Mouse (Mus musculus): ENCODE data around the gene Scyl3. TPM values are rescaled to one million over a fixed set of nuclear protein-coding genes. Genes with fewer than 3 reads are reported as not detected.

The Scyl3 gene
- polyA plus RNA-seq, 1 experiment from 2014 or later = 10.9 TPM

GRCm38 (mm10) chr1:163929636-163930457 is 947 bp downstream of the Scyl3 start:
- Histone ChIP-seq H3K9ac (ENCODE audit: low read length) (peak overlapping the region; percentile 98), H3K4me3 (ENCODE audit: control insufficient read depth in 1 of 2, insufficient read depth in 1 of 2, low read depth in 1 of 2, low read length in 2 of 2) (peak overlapping the region; percentile 96 to 97), H3K4me1 (ENCODE audit: control insufficient read depth in 2 of 2, insufficient read depth in 2 of 2, low read length in 2 of 2) (peaks cover 4 to 14% of the 10 kb centered on the region in 2 experiments), H3K27me3 (ENCODE audit: control insufficient read depth, insufficient read depth, low read length) (no peaks in the 10 kb centered on the region), H3K4me2 (ENCODE audit: low read length) (peak overlapping the region; percentile 92), H3K27ac (replicated peaks in 1 of 2; ENCODE audit: control insufficient read depth in 1 of 2, insufficient read depth in 1 of 2, low read depth in 2 of 2, low read length in 2 of 2) (peak overlapping the region; percentile 69 to 80), H3K36me3 (ENCODE audit: control insufficient read depth, insufficient read depth, low read length) (peaks cover 20% of the 10 kb centered on the region), H3K9me3 (ENCODE audit: control insufficient read depth, low read length) (no peaks in the 10 kb centered on the region)
- under 1% methylated on average over 65 of the region's 77 CpGs for WGBS
- peak; percentile 91 for ATAC-seq (ENCODE audit: insufficient number of reproducible peaks, insufficient read depth, low FRiP score, low read depth)

- peak overlapping the region in 1 of 2 experiments; percentile 69; a peak in 2 of 4 replicates for H3K27ac ChIP-seq (replicated peaks in 1 of 2; ENCODE audit: control insufficient read depth in 1 of 2, insufficient read depth in 1 of 2, low read depth in 2 of 2, low read length in 2 of 2)
- no peak for ATAC-seq (ENCODE audit: insufficient number of reproducible peaks, insufficient read depth, low FRiP score, low read depth)
- no peaks in the 10 kb centered on the region for H3K27me3 ChIP-seq (ENCODE audit: control insufficient read depth, insufficient read depth, low read length)
- H3K9me3 ChIP-seq (ENCODE audit: control insufficient read depth, low read length) = no peaks in the 10 kb centered on the region
- H3K36me3 ChIP-seq (ENCODE audit: control insufficient read depth, insufficient read depth, low read length) = peaks cover 26% of the 10 kb centered on the region
- H3K4me2 ChIP-seq (ENCODE audit: low read length) = peak overlapping the region; percentile 92
- peaks cover 4 to 14% of the 10 kb centered on the region in 2 experiments for H3K4me1 ChIP-seq (ENCODE audit: control insufficient read depth in 2 of 2, insufficient read depth in 2 of 2, low read length in 2 of 2)
- WGBS = 2% methylated on average over 12 of the region's 12 CpGs
- peak overlapping the region; percentile 96 to 97 for H3K4me3 ChIP-seq (ENCODE audit: control insufficient read depth in 1 of 2, insufficient read depth in 1 of 2, low read depth in 1 of 2, low read length in 2 of 2)
- peak overlapping the region; percentile 98 for H3K9ac ChIP-seq (ENCODE audit: low read length)
These were observed 1.5 kb downstream of the Scyl3 start for GRCm38 (mm10) chr1:163930458-163930794.

GRCm38 (mm10) chr1:163931801-163932200 is 2.9 kb downstream of the Scyl3 start:
- no peak for ATAC-seq (ENCODE audit: insufficient number of reproducible peaks, insufficient read depth, low FRiP score, low read depth)
- no peak overlapping the region for H3K27ac ChIP-seq (replicated peaks in 1 of 2; ENCODE audit: control insufficient read depth in 1 of 2, insufficient read depth in 1 of 2, low read depth in 2 of 2, low read length in 2 of 2)
- no peaks in the 10 kb centered on the region for H3K9me3 ChIP-seq (ENCODE audit: control insufficient read depth, low read length)
- H3K36me3 ChIP-seq (ENCODE audit: control insufficient read depth, insufficient read depth, low read length) = peaks cover 39% of the 10 kb centered on the region
- H3K4me3 ChIP-seq (ENCODE audit: control insufficient read depth in 1 of 2, insufficient read depth in 1 of 2, low read depth in 1 of 2, low read length in 2 of 2) = no peak overlapping the region
- H3K9ac ChIP-seq (ENCODE audit: low read length) = no peak overlapping the region
- peaks cover 4 to 14% of the 10 kb centered on the region in 2 experiments for H3K4me1 ChIP-seq (ENCODE audit: control insufficient read depth in 2 of 2, insufficient read depth in 2 of 2, low read length in 2 of 2)
- no peak overlapping the region for H3K4me2 ChIP-seq (ENCODE audit: low read length)
- WGBS = 79% methylated on average over 8 of the region's 8 CpGs
- H3K27me3 ChIP-seq (ENCODE audit: control insufficient read depth, insufficient read depth, low read length) = no peaks in the 10 kb centered on the region

GRCm38 (mm10) chr1:163934591-163934990 is 5.7 kb downstream of the Scyl3 start:
- Histone ChIP-seq H3K9ac (ENCODE audit: low read length) (no peak overlapping the region), H3K36me3 (ENCODE audit: control insufficient read depth, insufficient read depth, low read length) (peaks cover 64% of the 10 kb centered on the region), H3K9me3 (ENCODE audit: control insufficient read depth, low read length) (no peaks in the 10 kb centered on the region), H3K4me1 (ENCODE audit: control insufficient read depth in 2 of 2, insufficient read depth in 2 of 2, low read length in 2 of 2) (peaks cover 3 to 14% of the 10 kb centered on the region in 2 experiments), H3K27me3 (ENCODE audit: control insufficient read depth, insufficient read depth, low read length) (no peaks in the 10 kb centered on the region), H3K27ac (replicated peaks in 1 of 2; ENCODE audit: control insufficient read depth in 1 of 2, insufficient read depth in 1 of 2, low read depth in 2 of 2, low read length in 2 of 2) (no peak overlapping the region), H3K4me2 (ENCODE audit: low read length) (no peak overlapping the region), H3K4me3 (ENCODE audit: control insufficient read depth in 1 of 2, insufficient read depth in 1 of 2, low read depth in 1 of 2, low read length in 2 of 2) (no peak overlapping the region)
- no peak for ATAC-seq (ENCODE audit: insufficient number of reproducible peaks, insufficient read depth, low FRiP score, low read depth)
- WGBS = 51% methylated on average over 2 of the region's 2 CpGs

- Histone ChIP-seq H3K9ac (ENCODE audit: low read length) (no peak overlapping the region), H3K4me1 (ENCODE audit: control insufficient read depth in 2 of 2, insufficient read depth in 2 of 2, low read length in 2 of 2) (no peaks in the 10 kb centered on the region), H3K27me3 (ENCODE audit: control insufficient read depth, insufficient read depth, low read length) (no peaks in the 10 kb centered on the region), H3K27ac (replicated peaks in 1 of 2; ENCODE audit: control insufficient read depth in 1 of 2, insufficient read depth in 1 of 2, low read depth in 2 of 2, low read length in 2 of 2) (no peak overlapping the region), H3K9me3 (ENCODE audit: control insufficient read depth, low read length) (no peaks in the 10 kb centered on the region), H3K4me3 (ENCODE audit: control insufficient read depth in 1 of 2, insufficient read depth in 1 of 2, low read depth in 1 of 2, low read length in 2 of 2) (no peak overlapping the region), H3K36me3 (ENCODE audit: control insufficient read depth, insufficient read depth, low read length) (peaks cover 95% of the 10 kb centered on the region), H3K4me2 (ENCODE audit: low read length) (no peak overlapping the region)
- no peak for ATAC-seq (ENCODE audit: insufficient number of reproducible peaks, insufficient read depth, low FRiP score, low read depth)
- WGBS = 77% methylated on average over 6 of the region's 6 CpGs
These were observed 13.2 kb downstream of the Scyl3 start for GRCm38 (mm10) chr1:163942056-163942455.

- WGBS = 79% methylated on average over 2 of the region's 2 CpGs
- ATAC-seq (ENCODE audit: insufficient number of reproducible peaks, insufficient read depth, low FRiP score, low read depth) = no peak
- H3K36me3 ChIP-seq (ENCODE audit: control insufficient read depth, insufficient read depth, low read length) = peaks cover 98% of the 10 kb centered on the region
- H3K4me1 ChIP-seq (ENCODE audit: control insufficient read depth in 2 of 2, insufficient read depth in 2 of 2, low read length in 2 of 2) = no peaks in the 10 kb centered on the region
- H3K4me2 ChIP-seq (ENCODE audit: low read length) = no peak overlapping the region
- H3K27ac ChIP-seq (replicated peaks in 1 of 2; ENCODE audit: control insufficient read depth in 1 of 2, insufficient read depth in 1 of 2, low read depth in 2 of 2, low read length in 2 of 2) = no peak overlapping the region
- H3K9me3 ChIP-seq (ENCODE audit: control insufficient read depth, low read length) = no peaks in the 10 kb centered on the region
- no peaks in the 10 kb centered on the region for H3K27me3 ChIP-seq (ENCODE audit: control insufficient read depth, insufficient read depth, low read length)
- no peak overlapping the region for H3K9ac ChIP-seq (ENCODE audit: low read length)
- H3K4me3 ChIP-seq (ENCODE audit: control insufficient read depth in 1 of 2, insufficient read depth in 1 of 2, low read depth in 1 of 2, low read length in 2 of 2) = no peak overlapping the region
These were observed 24.5 kb downstream of the Scyl3 start for GRCm38 (mm10) chr1:163953396-163953795.

- 81% methylated on average over 3 of the region's 3 CpGs for WGBS
- H3K4me2 ChIP-seq (ENCODE audit: low read length) = no peak overlapping the region
- peaks cover 75% of the 10 kb centered on the region for H3K36me3 ChIP-seq (ENCODE audit: control insufficient read depth, insufficient read depth, low read length)
- no peaks in the 10 kb centered on the region for H3K27me3 ChIP-seq (ENCODE audit: control insufficient read depth, insufficient read depth, low read length)
- H3K9me3 ChIP-seq (ENCODE audit: control insufficient read depth, low read length) = no peaks in the 10 kb centered on the region
- ATAC-seq (ENCODE audit: insufficient number of reproducible peaks, insufficient read depth, low FRiP score, low read depth) = no peak
- H3K27ac ChIP-seq (replicated peaks in 1 of 2; ENCODE audit: control insufficient read depth in 1 of 2, insufficient read depth in 1 of 2, low read depth in 2 of 2, low read length in 2 of 2) = no peak overlapping the region
- no peak overlapping the region for H3K4me3 ChIP-seq (ENCODE audit: control insufficient read depth in 1 of 2, insufficient read depth in 1 of 2, low read depth in 1 of 2, low read length in 2 of 2)
- H3K9ac ChIP-seq (ENCODE audit: low read length) = no peak overlapping the region
- no peaks in the 10 kb centered on the region for H3K4me1 ChIP-seq (ENCODE audit: control insufficient read depth in 2 of 2, insufficient read depth in 2 of 2, low read length in 2 of 2)
These were observed 29.1 kb downstream of the Scyl3 start for GRCm38 (mm10) chr1:163958036-163958435.

All from heart, embryonic 14.5 days (tissue).